Mouse (Mus musculus): ENCODE measurements around the gene Samd7. TPM values are rescaled to one million over a fixed set of nuclear protein-coding genes. Genes with fewer than 3 reads are reported as not detected.

The Samd7 gene
- polyA plus RNA-seq, 1 experiment from 2014 or later = not detected

Other genes starting within 250 kb of the Samd7 start
- gene Mecom, start 198.3 kb upstream of the Samd7 start, polyA plus RNA-seq (2016; fragmentation: Nextera tagmentation; extraction: Ambion mirVana) = 44.4 and 47.0 TPM in 2 replicates
- 0.20 TPM in 1 of 2 replicates, not detected in the other for gene Actrt3, start 146.4 kb upstream of the Samd7 start, polyA plus RNA-seq (2016; fragmentation: Nextera tagmentation; extraction: Ambion mirVana)
- gene Mynn, start 144.2 kb upstream of the Samd7 start, polyA plus RNA-seq (2016; fragmentation: Nextera tagmentation; extraction: Ambion mirVana) = 33.4 and 41.0 TPM in 2 replicates
- not detected in 2 replicates for gene Lrriq4, start 101.8 kb upstream of the Samd7 start, polyA plus RNA-seq (2016; fragmentation: Nextera tagmentation; extraction: Ambion mirVana)
- gene Lrrc34, start 98.4 kb upstream of the Samd7 start, polyA plus RNA-seq (2016; fragmentation: Nextera tagmentation; extraction: Ambion mirVana) = 3.0 and 3.2 TPM in 2 replicates
- not detected in 2 replicates for gene Lrrc31, start 46.5 kb upstream of the Samd7 start, polyA plus RNA-seq (2016; fragmentation: Nextera tagmentation; extraction: Ambion mirVana)
- 93.2 and 101 TPM in 2 replicates for gene Sec62, start 46.6 kb downstream of the Samd7 start, polyA plus RNA-seq (2016; fragmentation: Nextera tagmentation; extraction: Ambion mirVana)
- gene Gpr160, start 109.7 kb downstream of the Samd7 start, polyA plus RNA-seq (2016; fragmentation: Nextera tagmentation; extraction: Ambion mirVana) = 1.3 and 2.4 TPM in 2 replicates
- 6.5 and 8.1 TPM in 2 replicates for gene Phc3, start 223.1 kb downstream of the Samd7 start, polyA plus RNA-seq (2016; fragmentation: Nextera tagmentation; extraction: Ambion mirVana)
- gene Prkci, start 249.5 kb downstream of the Samd7 start, polyA plus RNA-seq (2016; fragmentation: Nextera tagmentation; extraction: Ambion mirVana) = 38.6 and 39.9 TPM in 2 replicates